Mouse (Mus musculus): ENCODE measurements around the gene Opn4.

Opn4 gene

GRCm38 (mm10) chr14:34590743-34591675 is 8.9 kb downstream of the Opn4 start:
- DNase-seq (ENCODE audit: low read depth): no peak

- no peak for DNase-seq (ENCODE audit: low read depth)
Measured at GRCm38 (mm10) chr14:34590017-34590570, 9.8 kb downstream of the Opn4 start.

GRCm38 (mm10) chr14:34589185-34589713 is 10.7 kb downstream of the Opn4 start:
- no peak for DNase-seq (ENCODE audit: low read depth)

- DNase-seq (ENCODE audit: low read depth): no peak
Measured at GRCm38 (mm10) chr14:34588498-34588897, 11.4 kb downstream of the Opn4 start, which contains the start of gene Ldb3. Gene Ldb3 (minus strand): TSS chr14:34588682.

- DNase-seq (ENCODE audit: low read depth): no peak
Measured at GRCm38 (mm10) chr14:34588005-34588404, 11.9 kb downstream of the Opn4 start.

- no peak for DNase-seq (ENCODE audit: low read depth)
Measured at GRCm38 (mm10) chr14:34586871-34587270, 13.1 kb downstream of the Opn4 start.

- DNase-seq (ENCODE audit: low read depth): no peak
Measured at GRCm38 (mm10) chr14:34585358-34586105, 14.4 kb downstream of the Opn4 start.

GRCm38 (mm10) chr14:34582740-34583427 is 17.1 kb downstream of the Opn4 start:
- no peak for DNase-seq (ENCODE audit: low read depth)

GRCm38 (mm10) chr14:34576858-34577257 is 23.1 kb downstream of the Opn4 start:
- no peak for DNase-seq (ENCODE audit: low read depth)

GRCm38 (mm10) chr14:34574068-34574467 is 25.9 kb downstream of the Opn4 start:
- no peak for DNase-seq (ENCODE audit: low read depth)

GRCm38 (mm10) chr14:34573348-34573913 is 26.5 kb downstream of the Opn4 start:
- DNase-seq (ENCODE audit: low read depth): no peak

GRCm38 (mm10) chr14:34571610-34572387 is 28.1 kb downstream of the Opn4 start:
- DNase-seq (ENCODE audit: low read depth): no peak

GRCm38 (mm10) chr14:34570903-34571302 is 29.0 kb downstream of the Opn4 start:
- no peak for DNase-seq (ENCODE audit: low read depth)

- peak; percentile 68 for DNase-seq (ENCODE audit: low read depth)
Measured at GRCm38 (mm10) chr14:34570294-34570693, 29.6 kb downstream of the Opn4 start.

GRCm38 (mm10) chr14:34569534-34570194 is 30.3 kb downstream of the Opn4 start:
- no peak for DNase-seq (ENCODE audit: low read depth)

- DNase-seq (ENCODE audit: low read depth): no peak
Measured at GRCm38 (mm10) chr14:34568626-34569025, 31.3 kb downstream of the Opn4 start.

GRCm38 (mm10) chr14:34567697-34568096 is 32.2 kb downstream of the Opn4 start:
- no peak for DNase-seq (ENCODE audit: low read depth)

- DNase-seq (ENCODE audit: low read depth): no peak
Measured at GRCm38 (mm10) chr14:34566530-34566929, 33.4 kb downstream of the Opn4 start.

- no peak for DNase-seq (ENCODE audit: low read depth)
Measured at GRCm38 (mm10) chr14:34565711-34566110, 34.2 kb downstream of the Opn4 start.

- no peak for DNase-seq (ENCODE audit: low read depth)
Measured at GRCm38 (mm10) chr14:34564646-34565045, 35.3 kb downstream of the Opn4 start.

Data from c-Kit-positive CD71-negative TER-119-negative erythroid progenitor cells, embryonic 14.5 days (primary cell).